Mouse (Mus musculus): Measurements from ENCODE around the gene Golt1a.

DNA sequence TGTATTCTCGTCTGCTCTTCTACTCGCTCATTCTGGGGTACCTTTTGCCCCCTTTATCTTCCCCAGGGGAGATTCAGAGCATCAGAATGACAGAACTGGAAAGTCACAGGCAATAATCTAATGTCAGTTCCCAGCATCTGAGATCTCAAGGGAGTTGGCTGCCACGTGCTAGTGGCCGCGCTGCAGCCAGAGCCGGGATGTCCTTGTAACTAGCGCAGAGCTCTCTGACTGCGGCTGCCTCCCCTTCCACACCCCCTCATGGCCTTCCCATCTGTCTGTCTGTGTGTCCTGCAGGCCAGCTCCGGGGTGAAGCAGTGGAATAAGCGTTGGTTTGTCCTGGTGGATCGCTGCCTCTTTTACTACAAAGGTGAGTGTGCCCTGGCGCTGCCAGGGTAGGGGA, 45.2 kb upstream of the Golt1a start:
- TF ChIP-seq CTCF (conservative IDR thresholded peaks at IDR 0.05; ENCODE audit: low read length), result no peak
- no peak for TF ChIP-seq POU5F1 (IDR thresholded peaks at IDR 0.05; ENCODE audit: borderline replicate concordance, low read length)
